Comparison of ENCODE assay signal across 8 mouse cellular contexts in the genomic region with DNA sequence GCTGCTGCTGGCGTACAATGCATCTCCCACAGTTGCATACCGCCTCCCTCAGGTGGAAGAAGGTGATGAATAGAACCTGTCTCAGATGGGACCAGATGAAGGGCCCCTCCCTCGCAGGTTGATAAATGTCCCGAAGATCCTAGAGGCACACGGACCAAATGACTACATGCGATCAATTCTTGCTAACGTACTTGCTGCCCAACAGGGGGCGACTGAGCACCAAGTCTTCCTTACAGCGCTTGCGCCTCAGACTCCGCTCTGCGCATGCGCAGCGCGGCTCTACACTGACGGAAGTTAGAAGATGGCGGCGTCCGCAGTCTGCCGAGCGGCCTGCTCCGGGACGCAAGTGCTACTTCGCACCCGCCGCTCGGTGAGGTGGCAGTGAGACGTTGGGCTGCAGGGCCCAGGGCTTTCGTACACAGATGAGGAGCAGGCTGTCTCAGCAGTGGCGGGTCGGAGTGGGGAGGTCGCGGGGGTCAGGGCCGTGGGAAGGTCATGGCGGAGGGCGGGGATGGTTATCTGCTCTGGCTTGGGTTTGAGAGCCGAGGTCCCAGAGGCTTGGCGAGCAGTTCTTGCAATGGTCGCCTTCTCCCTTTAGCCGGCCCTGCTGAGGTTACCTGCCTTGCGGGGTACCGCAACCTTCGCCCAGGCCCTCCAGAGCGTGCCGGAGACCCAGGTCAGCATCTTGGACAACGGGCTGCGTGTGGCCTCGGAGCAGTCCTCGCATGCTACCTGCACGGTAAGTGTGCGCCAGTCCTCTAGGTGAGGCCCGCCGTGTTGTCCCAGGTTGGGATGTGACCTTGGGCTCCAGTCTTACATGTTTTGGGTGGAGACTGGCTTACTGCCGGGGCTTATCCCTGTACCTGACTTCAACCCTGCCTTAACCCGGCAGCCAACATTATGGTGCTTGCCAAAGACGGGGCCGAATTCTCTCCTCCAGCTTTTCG. TPM values are rescaled to one million over a fixed set of nuclear protein-coding genes. Genes with fewer than 3 reads are reported as not detected.
A peak's percentile ranks its signal among the peaks of the same experiment; 100 is the strongest.
DNase-seq lines count a peak whose midpoint lies in the region; ATAC-seq lines count a peak whose summit lies in the region.

Gene Uqcrc1 (plus strand): TSS at position 216 of the 947 bp plus-strand sequence.

- H3K27ac ChIP-seq in forebrain, embryonic 14.5 days (ENCODE audit: low read depth, low read length) = no peak within 1 kb of the TSS; the same call in 1 of the 2 replicates
- peak within 1 kb of the TSS; percentile 82 for H3K27ac ChIP-seq in neural tube, embryonic 15.5 days (replicated peaks)

- peaks cover 33% of the 10 kb centered on the region for H3K36me3 ChIP-seq in forebrain, embryonic 14.5 days (ENCODE audit: control insufficient read depth, insufficient read depth, low read length)
- H3K36me3 ChIP-seq in neural tube, embryonic 15.5 days = peaks cover 34% of the 10 kb centered on the region

- intact Hi-C loops in heart, postnatal 14 days (cut with DNase I) = loop anchor here (5.0 kb wide), 1 partner anchor 56 kb away; the partner anchor contains the start of gene Pfkfb4

- DNase-seq in ES-CJ7 (ENCODE audit: low read depth, low spot score) = peak; percentile 100
- peak; percentile 97 for DNase-seq in cerebellum, adult 11 months
- peak; percentile 99 for DNase-seq in forebrain, embryonic 14.5 days (ENCODE audit: low spot score)
- peak; percentile 97 to 98 for DNase-seq in heart, postnatal 14 days
- peak; percentile 95 for DNase-seq in layer of hippocampus, adult 11-12 months (ENCODE audit: low spot score)
- DNase-seq in lung, adult 18-20 months = peak; percentile 94 to 95
- peak; percentile 95 for DNase-seq in testis, postnatal 14 days (ENCODE audit: low spot score)

- peaks cover 5% of the 10 kb centered on the region for H3K4me1 ChIP-seq in forebrain, embryonic 14.5 days (ENCODE audit: control insufficient read depth, insufficient read depth, low read length)
- peaks cover 15% of the 10 kb centered on the region for H3K4me1 ChIP-seq in neural tube, embryonic 15.5 days

- peak within 1 kb of the TSS; percentile 64 for H3K4me2 ChIP-seq in forebrain, embryonic 14.5 days (ENCODE audit: low read length)
- peak within 1 kb of the TSS; percentile 77 for H3K4me2 ChIP-seq in neural tube, embryonic 15.5 days

- ATAC-seq in forebrain, embryonic 14.5 days = peak; percentile 91
- peak; percentile 89 for ATAC-seq in neural tube, embryonic 15.5 days (ENCODE audit: low FRiP score)

- H3K4me3 ChIP-seq in forebrain, embryonic 14.5 days (ENCODE audit: low read depth, low read length) = peak within 1 kb of the TSS; percentile 74
- peak within 1 kb of the TSS; percentile 96 for H3K4me3 ChIP-seq in neural tube, embryonic 15.5 days (replicated peaks)

- no peaks in the 10 kb centered on the region for H3K9me3 ChIP-seq in forebrain, embryonic 14.5 days (replicated peaks; ENCODE audit: control insufficient read depth, low read length)
- H3K9me3 ChIP-seq in neural tube, embryonic 15.5 days (replicated peaks) = no peaks in the 10 kb centered on the region

- WGBS in forebrain, embryonic 14.5 days = 1% methylated on average over 57 of the region's 58 CpGs
- 1% methylated on average over 57 of the region's 58 CpGs for WGBS in neural tube, embryonic 15.5 days

- no peaks in the 10 kb centered on the region for H3K27me3 ChIP-seq in forebrain, embryonic 14.5 days (replicated peaks; ENCODE audit: control insufficient read depth, insufficient read depth, low read length)
- H3K27me3 ChIP-seq in neural tube, embryonic 15.5 days (replicated peaks) = no peaks in the 10 kb centered on the region

- peak within 1 kb of the TSS; percentile 93 for H3K9ac ChIP-seq in forebrain, embryonic 14.5 days (ENCODE audit: low read length)
- H3K9ac ChIP-seq in neural tube, embryonic 15.5 days (replicated peaks) = peak within 1 kb of the TSS; percentile 90

RNA-seq across cellular contexts. Expression of gene Uqcrc1, which starts in this region (rescaled TPM):
- polyA plus RNA-seq in forebrain, embryonic 14.5 days (2014; fragmentation: Nextera tagmentation; extraction: Ambion mirVana) = 453 TPM in 2 replicates
- total RNA-seq in heart, postnatal 14 days (2021) = 1,000 to 10,000 TPM; 2,254 to 2,272 TPM
- polyA plus RNA-seq in neural tube, embryonic 15.5 days (2015; fragmentation: Nextera tagmentation; extraction: Ambion mirVana) = 511 and 515 TPM in 2 replicates
